16 mouse cellular contexts compared by ENCODE assay signal in the genomic region with DNA sequence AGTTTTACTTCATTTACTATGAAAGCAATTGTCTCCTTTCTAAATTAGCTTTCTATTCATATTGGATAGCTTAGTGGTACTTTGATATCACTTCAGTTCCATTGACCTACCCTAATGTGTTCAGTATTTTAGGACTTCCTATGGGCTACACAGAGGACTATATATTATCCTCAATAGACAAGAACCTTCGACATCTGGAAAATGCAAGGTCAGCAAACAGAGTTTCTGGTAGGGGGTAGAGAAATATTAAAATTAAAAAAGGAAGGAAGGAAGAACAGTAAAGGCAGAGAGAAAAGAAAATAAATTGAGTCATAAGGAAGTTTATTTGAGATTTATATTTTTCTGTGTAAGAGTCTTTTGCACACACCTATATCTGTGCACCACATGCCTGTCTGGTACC.
"Had no signal": no experiment of that assay in that cellular context is flagged by ENCODE, and none has a peak within 500 bp of the region (broad histone marks: within the 10 kb centered on the region; RNA-seq: fewer than 3 reads in every experiment).

No protein-coding gene starts in this region.

- H3K9ac ChIP-seq: neural tube, embryonic 13.5 days; neural tube, embryonic 15.5 days; stomach, embryonic 15.5 days had no signal

- H3K36me3 ChIP-seq: neural tube, embryonic 13.5 days; neural tube, embryonic 15.5 days; stomach, embryonic 15.5 days had no signal

- DNase-seq: retina, postnatal 1 day; right cerebral cortex, adult 18-20 months; right cerebral cortex, postnatal 14 days; right cerebral cortex, postnatal 25 days; right cerebral cortex, postnatal 4 days; spleen, adult 18-20 months; thymus, adult 18-20 months; thymus, adult 2 months; thymus, postnatal 14 days; thymus, postnatal 25 days; thymus, postnatal 36 days; thymus, postnatal 4 days had no signal

- H3K27ac ChIP-seq: neural tube, embryonic 13.5 days; neural tube, embryonic 15.5 days; stomach, embryonic 15.5 days; stomach, postnatal 0 days had no signal

- H3K9me3 ChIP-seq: neural tube, embryonic 13.5 days; neural tube, embryonic 15.5 days; stomach, embryonic 15.5 days had no signal

- H3K4me3 ChIP-seq: neural tube, embryonic 13.5 days; neural tube, embryonic 15.5 days; stomach, embryonic 15.5 days had no signal

- H3K27me3 ChIP-seq: neural tube, embryonic 13.5 days; neural tube, embryonic 15.5 days; stomach, embryonic 15.5 days had no signal

- H3K4me1 ChIP-seq: neural tube, embryonic 13.5 days; neural tube, embryonic 15.5 days; stomach, embryonic 15.5 days had no signal

- H3K4me2 ChIP-seq: neural tube, embryonic 13.5 days; neural tube, embryonic 15.5 days; stomach, embryonic 15.5 days had no signal
